27 mouse cellular contexts compared by ENCODE assay signal in the genomic region with DNA sequence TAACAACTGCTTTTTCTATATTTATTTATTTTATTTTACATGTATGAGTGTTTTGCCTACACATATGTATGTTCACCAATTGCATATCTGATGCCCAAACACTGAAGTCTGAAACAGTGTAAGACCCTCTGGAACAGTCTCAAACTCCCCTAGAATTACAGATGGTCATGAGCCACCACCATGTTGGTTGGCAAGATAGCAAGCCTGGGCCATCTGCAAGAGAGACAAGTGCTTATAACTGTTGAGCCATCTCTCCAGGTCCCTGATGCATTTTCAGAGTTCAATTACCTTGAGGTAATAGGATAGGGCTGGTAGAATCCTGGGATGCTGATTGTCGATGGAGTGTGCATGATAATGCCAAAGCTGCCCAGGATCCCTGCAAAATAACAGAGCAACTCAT. TPM values are rescaled to one million over a fixed set of nuclear protein-coding genes. Genes with fewer than 3 reads are reported as not detected.
DNase-seq lines count a peak whose midpoint lies in the region; ATAC-seq and TF ChIP-seq lines count a peak whose summit lies in the region.
"Had no signal": no experiment of that assay in that cellular context is flagged by ENCODE, and none has a peak within 500 bp of the region (broad histone marks: within the 10 kb centered on the region; RNA-seq: fewer than 3 reads in every experiment).

No protein-coding gene starts in this region.

- no peak for TF ChIP-seq CTCF in layer of hippocampus, adult 2 months (conservative IDR thresholded peaks at IDR 0.05)
- TF ChIP-seq CTCF in brain, embryonic 14.5 days (IDR thresholded peaks at IDR 0.05; ENCODE audit: borderline replicate concordance, extremely low read depth, insufficient read depth, insufficient read length), result no peak

- no peaks in the 10 kb centered on the region; the same call in 1 of the 2 replicates for H3K4me1 ChIP-seq in forebrain, embryonic 14.5 days (ENCODE audit: control insufficient read depth, insufficient read depth, low read length)
- 0 out of 2 replicates have a peak, but pooled peaks cover 8% of the 10 kb centered on the region for H3K4me1 ChIP-seq in forebrain, embryonic 13.5 days
- H3K4me1 ChIP-seq: embryonic facial prominence, embryonic 10.5 days; heart, embryonic 10.5 days; hindbrain, embryonic 15.5 days; intestine, embryonic 15.5 days had no signal

- H3K4me2 ChIP-seq in forebrain, embryonic 14.5 days (ENCODE audit: low read length), result no peak overlapping the region
- no peak overlapping the region for H3K4me2 ChIP-seq in forebrain, embryonic 13.5 days
- H3K4me2 ChIP-seq: embryonic facial prominence, embryonic 13.5 days; forebrain, embryonic 15.5 days; heart, embryonic 13.5 days; hindbrain, embryonic 15.5 days had no signal

- no peaks in the 10 kb centered on the region for H3K36me3 ChIP-seq in forebrain, embryonic 14.5 days (ENCODE audit: control insufficient read depth, insufficient read depth, low read length)
- no peaks in the 10 kb centered on the region for H3K36me3 ChIP-seq in forebrain, embryonic 13.5 days (ENCODE audit: poor library complexity, severe bottlenecking)
- H3K36me3 ChIP-seq: embryonic facial prominence, embryonic 10.5 days; embryonic facial prominence, embryonic 13.5 days; forebrain, embryonic 15.5 days; heart, embryonic 10.5 days; heart, embryonic 13.5 days; hindbrain, embryonic 15.5 days; intestine, embryonic 15.5 days had no signal

- no peak overlapping the region for H3K4me3 ChIP-seq in forebrain, embryonic 14.5 days (ENCODE audit: low read depth, low read length)
- H3K4me3 ChIP-seq in forebrain, embryonic 13.5 days, result no peak overlapping the region
- H3K4me3 ChIP-seq in layer of hippocampus, adult 2 months, result no peak overlapping the region
- H3K4me3 ChIP-seq: embryonic facial prominence, embryonic 10.5 days; embryonic facial prominence, embryonic 13.5 days; erythroblast, embryonic 14.5 days; forebrain, embryonic 15.5 days; heart, adult 2 months; heart, embryonic 10.5 days; heart, embryonic 13.5 days; hindbrain, embryonic 15.5 days; intestine, embryonic 15.5 days had no signal

- no peak overlapping the region for H3K9ac ChIP-seq in forebrain, embryonic 14.5 days (ENCODE audit: low read length)
- no peak overlapping the region for H3K9ac ChIP-seq in forebrain, embryonic 13.5 days
- H3K9ac ChIP-seq: embryonic facial prominence, embryonic 13.5 days; forebrain, embryonic 15.5 days; heart, embryonic 13.5 days; hindbrain, embryonic 15.5 days; intestine, embryonic 15.5 days had no signal

- no peak for TF ChIP-seq POLR2A in brain, embryonic 14.5 days (IDR thresholded peaks at IDR 0.05; ENCODE audit: borderline replicate concordance, extremely low read depth, insufficient read depth, insufficient read length, poor library complexity, severe bottlenecking)

- no peak overlapping the region for H3K27ac ChIP-seq in forebrain, embryonic 14.5 days (ENCODE audit: low read depth, low read length)
- no peak overlapping the region for H3K27ac ChIP-seq in forebrain, embryonic 13.5 days
- no peak overlapping the region for H3K27ac ChIP-seq in layer of hippocampus, adult 2 months
- H3K27ac ChIP-seq: embryonic facial prominence, embryonic 10.5 days; embryonic facial prominence, embryonic 13.5 days; forebrain, embryonic 15.5 days; heart, adult 2 months; heart, embryonic 10.5 days; heart, embryonic 13.5 days; hindbrain, embryonic 15.5 days; intestine, embryonic 15.5 days had no signal

- WGBS in forebrain, embryonic 14.5 days, result 70% methylated on average over 1 of the region's 1 CpGs
- WGBS in forebrain, embryonic 13.5 days, result 87% methylated on average over 1 of the region's 1 CpGs

- ATAC-seq in forebrain, embryonic 14.5 days, result no peak
- no peak for ATAC-seq in forebrain, embryonic 13.5 days
- ATAC-seq: CD4-positive, CD25-positive, alpha-beta regulatory T cell, adult 4 months; forebrain, embryonic 15.5 days had no signal

- DNase-seq in forebrain, embryonic 14.5 days (ENCODE audit: low spot score), result peak; percentile 33
- DNase-seq in layer of hippocampus, postnatal 14 days (ENCODE audit: low spot score in 2 of 2), result peak; percentile 11 to 57
- no peak for DNase-seq in layer of hippocampus, adult 2 months (ENCODE audit: low spot score in 2 of 2)
- DNase-seq in MN1 (ENCODE audit: low spot score), result peak; percentile 34
- DNase-seq in brain, embryonic 14.5 days (ENCODE audit: low read depth), result peak; percentile 50
- DNase-seq: adrenal gland, postnatal 10 days; adrenal gland, postnatal 36 days; cerebellum, adult 11 months; cerebellum, adult 9-10 months; cerebellum, postnatal 36 days; embryo, embryonic 11 days; gastrocnemius, postnatal 10 days; gastrocnemius, postnatal 36 days; heart, adult 2 months; heart, postnatal 14 days; heart, postnatal 4 days; kidney, adult 11 months had no signal

- no peaks in the 10 kb centered on the region for H3K27me3 ChIP-seq in forebrain, embryonic 14.5 days (replicated peaks; ENCODE audit: control insufficient read depth, insufficient read depth, low read length)
- no peaks in the 10 kb centered on the region for H3K27me3 ChIP-seq in forebrain, embryonic 13.5 days
- H3K27me3 ChIP-seq: embryonic facial prominence, embryonic 13.5 days; forebrain, embryonic 15.5 days; heart, embryonic 13.5 days; hindbrain, embryonic 15.5 days; intestine, embryonic 15.5 days had no signal

- no peaks in the 10 kb centered on the region for H3K9me3 ChIP-seq in forebrain, embryonic 14.5 days (replicated peaks; ENCODE audit: control insufficient read depth, low read length)
- no peaks in the 10 kb centered on the region for H3K9me3 ChIP-seq in forebrain, embryonic 13.5 days (replicated peaks)
- H3K9me3 ChIP-seq: embryonic facial prominence, embryonic 10.5 days; embryonic facial prominence, embryonic 13.5 days; forebrain, embryonic 15.5 days; heart, embryonic 10.5 days; heart, embryonic 13.5 days; hindbrain, embryonic 15.5 days; intestine, embryonic 15.5 days had no signal

RNA-seq across cellular contexts. Expression of gene Gm45716, which starts 7.5 kb away (rescaled TPM):
- 19.6 and 21.4 TPM in 2 replicates for polyA plus RNA-seq in forebrain, embryonic 14.5 days (2014; fragmentation: Nextera tagmentation; extraction: Ambion mirVana)
- 19.2 and 21.3 TPM in 2 replicates for polyA plus RNA-seq in forebrain, embryonic 13.5 days (2015; fragmentation: Nextera tagmentation; extraction: Ambion mirVana)
- total RNA-seq in layer of hippocampus, postnatal 14 days (2021), result 10 to 100 TPM in 1 of 2 experiments, 1 to 10 TPM in 1; 8.8 to 10.3 TPM
- total RNA-seq in layer of hippocampus, adult 2 months (2021), result 1 to 10 TPM; 6.9 to 8.1 TPM
- 16.6 and 17.3 TPM in 2 replicates for polyA plus RNA-seq in brain, embryonic 14.5 days (2012; rRNA removed)

RNA-seq across cellular contexts. Expression of gene Mmd, which starts 54.3 kb away (rescaled TPM):
- 63.3 and 68.3 TPM in 2 replicates for polyA plus RNA-seq in forebrain, embryonic 14.5 days (2014; fragmentation: Nextera tagmentation; extraction: Ambion mirVana)
- 64.8 and 65.2 TPM in 2 replicates for polyA plus RNA-seq in forebrain, embryonic 13.5 days (2015; fragmentation: Nextera tagmentation; extraction: Ambion mirVana)
- total RNA-seq in layer of hippocampus, postnatal 14 days (2021), result 100 to 1,000 TPM; 337 to 345 TPM
- 100 to 1,000 TPM; 364 to 381 TPM for total RNA-seq in layer of hippocampus, adult 2 months (2021)
- polyA plus RNA-seq in brain, embryonic 14.5 days (2012; rRNA removed), result 78.5 and 102 TPM in 2 replicates

Comparison
In these comparisons a context has a peak if more than half of its experiments do, and no peak if none do; other contexts are left out.
1. DNase-seq: peak in forebrain, embryonic 14.5 days (single experiment), layer of hippocampus, postnatal 14 days (2 of 2), MN1 (single experiment) and brain, embryonic 14.5 days (single experiment); none in layer of hippocampus, adult 2 months (0 of 2).